Mouse (Mus musculus) liver (tissue): ENCODE measurements around the gene Olfr855.

ENCODE experiments used
- DNase-seq: peaks from one replicate; pipeline ENCODE4 v3.0.0-alpha.2; 2020; ENCODE audit warnings: mixed read lengths

Gene Olfr855

DNA sequence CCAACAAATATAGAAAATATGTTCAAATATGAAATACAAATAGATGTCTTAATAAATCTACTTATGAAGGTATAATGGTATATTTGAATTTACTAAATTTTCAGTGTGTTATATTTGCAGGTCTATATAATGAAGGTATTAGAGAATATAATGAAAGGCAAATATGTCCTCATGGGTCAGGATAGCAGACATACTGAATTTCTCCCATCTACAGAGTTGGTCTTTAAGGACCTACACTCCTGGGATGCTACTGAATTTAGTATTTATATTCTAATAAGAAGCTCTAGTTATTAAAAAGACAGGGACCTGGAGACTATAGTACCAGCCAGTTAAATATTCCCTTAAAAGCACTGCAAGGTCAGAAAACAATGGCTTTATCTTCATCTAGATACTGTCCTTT, at the start of gene Olfr855:
TSS of gene Olfr855 (plus strand) at position 301 of the 400 bp plus-strand sequence.
- no peak for DNase-seq

DNA sequence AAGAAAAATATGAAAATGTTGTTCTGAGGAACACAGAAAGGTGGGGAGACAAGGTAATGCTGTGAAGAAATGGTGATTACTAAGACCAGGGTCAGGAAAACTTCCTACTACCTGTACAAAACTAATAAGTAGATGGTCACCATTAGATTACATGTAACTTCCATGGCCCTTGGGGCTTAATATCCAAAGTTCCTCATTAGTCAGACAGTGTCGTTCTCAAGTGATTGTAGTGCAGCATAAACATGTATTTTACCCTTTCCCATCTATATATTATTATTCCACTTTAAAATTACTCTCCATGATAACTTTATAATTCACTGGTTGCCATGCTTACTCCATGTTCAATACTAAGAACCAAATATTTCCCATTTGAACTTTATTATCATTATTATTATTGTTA, 41.4 kb upstream of the Olfr855 start, which contains the start of gene Olfr853:
TSS of gene Olfr853 (minus strand) at position 101 of the 400 bp plus-strand sequence.
- no peak for DNase-seq

DNA sequence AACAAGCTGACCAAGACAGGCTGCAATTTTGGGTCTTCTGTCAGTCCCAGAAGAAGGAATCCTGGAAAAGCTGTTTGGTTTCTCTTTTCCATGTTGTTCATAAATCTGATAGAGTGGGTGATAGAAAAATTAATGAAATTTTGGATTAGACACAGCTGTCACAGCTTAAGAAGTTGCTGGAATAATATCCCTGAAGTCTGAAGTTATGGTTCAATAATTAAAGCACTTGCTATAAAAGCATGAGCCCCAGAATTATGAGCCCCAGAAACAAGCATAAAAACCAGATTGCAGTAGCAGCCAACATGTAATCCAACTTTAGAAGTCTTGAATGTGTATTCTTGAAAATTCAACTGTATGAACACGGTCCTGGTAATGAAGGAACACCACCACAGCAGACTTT, 15.1 kb upstream of the Olfr855 start, which contains the start of gene Olfr854:
TSS of gene Olfr854 (minus strand) at position 101 of the 400 bp plus-strand sequence.
- no peak for DNase-seq

DNA sequence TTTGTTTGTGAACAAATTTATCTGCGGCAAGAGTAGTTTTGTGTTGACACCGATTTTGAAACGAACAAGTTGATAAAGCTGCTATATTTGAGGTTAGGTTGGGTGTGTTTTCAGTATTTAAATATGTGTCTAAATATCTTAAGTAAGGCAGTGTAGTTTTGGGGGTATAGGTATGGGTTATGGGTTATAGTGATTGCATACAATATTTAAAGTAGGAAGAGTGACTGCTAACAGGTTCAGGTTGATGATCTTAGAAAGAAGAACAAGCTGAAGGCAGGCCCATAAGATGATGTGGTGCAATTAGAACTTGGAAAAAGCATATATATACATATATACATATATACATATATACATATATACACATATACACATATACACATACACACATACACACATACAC, 38.9 kb downstream of the Olfr855 start:
- DNase-seq, result no peak

DNA sequence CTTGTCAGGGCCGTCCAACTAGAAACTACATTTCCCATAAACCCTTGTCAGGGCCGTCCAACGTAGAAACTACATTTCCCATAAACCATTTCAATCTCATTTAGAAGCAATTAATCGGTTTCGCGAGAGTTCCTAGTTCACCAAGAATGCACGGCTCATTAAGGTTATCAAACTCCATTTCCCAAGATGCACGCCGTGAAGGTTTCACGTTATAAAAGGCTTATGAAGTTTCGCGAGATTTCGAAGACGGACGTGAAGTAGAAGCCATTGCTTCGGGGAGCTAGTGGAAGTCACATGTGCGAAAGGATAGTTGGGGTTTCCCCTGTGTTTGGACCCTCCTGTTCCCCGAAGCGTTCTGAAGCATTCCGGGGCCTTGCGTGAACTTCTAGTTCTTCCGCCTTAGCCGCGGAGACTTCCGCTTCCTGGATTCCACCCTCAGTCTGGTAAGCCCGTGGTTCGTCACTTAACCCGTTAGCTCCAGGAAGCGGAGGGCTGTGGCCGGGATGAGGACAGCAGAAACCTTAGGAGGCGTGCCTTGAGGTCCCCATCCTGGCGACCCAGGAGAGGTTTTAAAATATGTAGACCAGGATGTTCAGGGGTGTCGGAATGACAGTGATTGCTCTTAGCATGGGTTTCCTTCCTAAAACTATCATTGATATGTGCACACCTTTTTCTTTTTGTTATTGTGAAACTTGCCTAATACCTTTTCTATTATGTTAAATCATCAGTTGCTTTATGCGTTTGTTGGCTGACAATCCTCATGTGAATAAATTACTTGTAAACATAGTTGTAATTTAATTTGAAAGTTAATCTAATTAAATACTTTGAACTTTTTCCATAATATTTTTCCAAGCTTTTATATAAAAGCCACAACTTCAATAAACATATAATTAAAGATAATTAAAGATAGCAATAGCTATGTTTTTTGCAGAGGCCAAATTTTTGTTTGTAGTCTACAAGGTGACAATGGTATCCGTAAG, 39.7 kb downstream of the Olfr855 start, which contains the start of gene Zfp317:
TSS of gene Zfp317 (plus strand) at position 260 of the 980 bp plus-strand sequence.
- DNase-seq, result peak; percentile 79

DNA sequence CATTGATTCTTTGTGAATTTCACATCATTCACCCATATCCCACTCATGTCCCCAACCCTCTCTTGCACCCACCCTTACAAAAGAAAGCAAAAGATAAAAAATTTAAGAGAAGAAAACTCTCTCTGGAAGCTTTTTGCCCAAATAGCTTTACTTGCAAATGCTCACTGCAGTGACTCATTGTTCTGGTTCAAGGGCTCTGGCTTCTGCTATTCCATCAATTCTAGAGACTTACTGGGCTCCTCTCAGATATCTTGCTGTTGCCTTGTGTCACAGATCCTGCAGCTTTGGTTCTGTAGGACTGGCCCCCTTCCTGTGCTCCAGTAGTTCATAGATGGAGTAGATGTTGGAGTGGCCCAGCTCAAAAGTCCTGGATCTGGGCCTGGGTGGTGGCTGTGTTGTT, 47.2 kb downstream of the Olfr855 start:
- DNase-seq, result no peak
